Mouse (Mus musculus) ES-E14 (cell line): Measurements from ENCODE around the gene 9930021J03Rik. TPM values are rescaled to one million over a fixed set of nuclear protein-coding genes. Genes with fewer than 3 reads are reported as not detected.

Experiments
- DNase-seq: peaks from one replicate; pipeline ENCODE4 v3.0.0-alpha.2; 2013; ENCODE audit warnings: low read depth, low spot score
- H3K27ac ChIP-seq: 2 replicates; pipeline ENCODE4 v1.5.1; 2012; ENCODE audit warnings: low read depth, mild to moderate bottlenecking, low read length, moderate library complexity, mixed read lengths; ENCODE audit not compliant: poor library complexity, insufficient read depth, severe bottlenecking
- H3K36me3 ChIP-seq: 2 replicates; pipeline ENCODE4 v1.6.1; 2012; ENCODE audit warnings: mild to moderate bottlenecking, low read length, moderate library complexity, mixed read lengths; ENCODE audit not compliant: control insufficient read depth, poor library complexity, insufficient read depth, severe bottlenecking
- H3K4me1 ChIP-seq, 2 experiments: fragments of 150-350 bp in 1 of 2; sonication (generic) in 1 of 2; 2 replicates each; pipeline ENCODE4 v1.6.1; 2012; ENCODE audit warnings: low read length in 2 of 2, mild to moderate bottlenecking in 1 of 2, mixed read lengths in 1 of 2; ENCODE audit not compliant: control insufficient read depth in 2 of 2, insufficient read depth in 2 of 2, poor library complexity in 1 of 2
- H3K4me3 ChIP-seq, 2 experiments: fragments of 150-350 bp in 1 of 2; sonication (generic) in 1 of 2; 2 replicates each; pipeline ENCODE4 v1.5.1; 2012; ENCODE audit warnings: low read length in 2 of 2, low read depth in 1 of 2, mild to moderate bottlenecking in 1 of 2, mixed read lengths in 1 of 2; ENCODE audit not compliant: insufficient read depth in 1 of 2, poor library complexity in 1 of 2, severe bottlenecking in 1 of 2
- H3K9ac ChIP-seq: 2 replicates; pipeline ENCODE4 v1.6.1; 2012; ENCODE audit warnings: low read depth, mild to moderate bottlenecking, low read length, mixed read lengths; ENCODE audit not compliant: poor library complexity, insufficient read depth, severe bottlenecking
- H3K9me3 ChIP-seq: fragments of 150-350 bp; sonication (generic); 2 replicates; pipeline ENCODE4 v1.6.1; 2012; ENCODE audit warnings: low read depth, mild to moderate bottlenecking, low read length; ENCODE audit not compliant: control insufficient read depth, insufficient read depth
- CHD2 ChIP-seq: IDR thresholded peaks from 2 replicates; pipeline ENCODE4 v1.6.1; 2014; ENCODE audit warnings: mild to moderate bottlenecking, low read depth, low read length, inconsistent platforms
- HCFC1 ChIP-seq: IDR thresholded peaks from 2 replicates; pipeline ENCODE4 v1.6.1; 2012; ENCODE audit warnings: low read length, inconsistent platforms, borderline replicate concordance; ENCODE audit not compliant: insufficient read depth
- MAFK ChIP-seq: IDR thresholded peaks from 2 replicates; pipeline ENCODE4 v1.6.1; 2014; ENCODE audit warnings: mild to moderate bottlenecking, low read depth, low read length, inconsistent platforms; ENCODE audit not compliant: insufficient read depth
- ZC3H11A ChIP-seq: IDR thresholded peaks from 2 replicates; pipeline ENCODE4 v1.6.1; 2012; ENCODE audit warnings: low read depth, mild to moderate bottlenecking, inconsistent platforms, low read length, borderline replicate concordance
- ZNF384 ChIP-seq: IDR thresholded peaks from 2 replicates; pipeline ENCODE4 v1.6.1; 2012; ENCODE audit warnings: low read depth, low read length, inconsistent platforms
- in situ Hi-C, 2 experiments: fragments of 600-800 bp; cut with MboI; formaldehyde crosslinking; loops; one replicate each; pipeline ENCODE4 v1.15.1; 2025; ENCODE audit warnings: low sequenced_read_pairs in 2 of 2, inconsistent platforms in 1 of 2; ENCODE audit not compliant: unreplicated experiment in 2 of 2
- total RNA-seq: library from RNA; depleted of rRNA; stranded (reverse); fragments of 300-350 nt; gene quantifications from 2 replicates; pipeline ENCODE4 v1.2.3, GENCODE M21; 2012

9930021J03Rik gene
- total RNA-seq, 1 experiment: 15.3 TPM

GRCm38 (mm10) chr19:29797371-29797770 is 8.4 kb downstream of the 9930021J03Rik start:
- Histone ChIP-seq H3K4me3 (no peak overlapping the region), H3K36me3 (no peaks in the 10 kb centered on the region), H3K27ac (no peak overlapping the region), H3K4me1 (no peaks in the 10 kb centered on the region; a peak in 1 of 4 replicates), H3K9me3 (no peaks in the 10 kb centered on the region), H3K9ac (no peak overlapping the region)
- in situ Hi-C loops: no loop called here
- no peak for TF ChIP-seq CHD2
- TF ChIP-seq MAFK: no peak
- TF ChIP-seq HCFC1: no peak
- no peak for DNase-seq

- in situ Hi-C loops: no loop called here
- no peak overlapping the region for H3K9ac ChIP-seq
- no peaks in the 10 kb centered on the region for H3K4me1 ChIP-seq
These were observed 17.8 kb downstream of the 9930021J03Rik start for GRCm38 (mm10) chr19:29787997-29788396.

GRCm38 (mm10) chr19:29782914-29783313 is 22.9 kb downstream of the 9930021J03Rik start:
- Histone ChIP-seq H3K9me3 (no peaks in the 10 kb centered on the region), H3K36me3 (no peaks in the 10 kb centered on the region), H3K9ac (no peak overlapping the region), H3K4me3 (no peak overlapping the region), H3K4me1 (no peaks in the 10 kb centered on the region), H3K27ac (no peak overlapping the region)
- DNase-seq: no peak
- no peak for TF ChIP-seq MAFK
- no peak for TF ChIP-seq HCFC1
- no peak for TF ChIP-seq CHD2
- TF ChIP-seq ZNF384: no peak
- TF ChIP-seq ZC3H11A: no peak
- in situ Hi-C loops: no loop called here

More at GRCm38 (mm10) chr19:29787997-29788396, 17.8 kb downstream of the 9930021J03Rik start:
- Histone ChIP-seq H3K9me3 (no peaks in the 10 kb centered on the region), H3K4me3 (no peak overlapping the region), H3K36me3 (no peaks in the 10 kb centered on the region), H3K27ac (no peak overlapping the region)
- DNase-seq: no peak
- TF ChIP-seq ZNF384: no peak
- TF ChIP-seq HCFC1: no peak
- TF ChIP-seq ZC3H11A: no peak
- TF ChIP-seq MAFK: no peak
- TF ChIP-seq CHD2: no peak

GRCm38 (mm10) chr19:29753939-29754338 is 51.9 kb downstream of the 9930021J03Rik start:
- in situ Hi-C loops: no loop called here
- Histone ChIP-seq H3K36me3 (no peaks in the 10 kb centered on the region; the same call in 1 of the 2 replicates), H3K9me3 (no peaks in the 10 kb centered on the region), H3K4me1 (no peaks in the 10 kb centered on the region), H3K27ac (no peak overlapping the region), H3K9ac (no peak overlapping the region), H3K4me3 (no peak overlapping the region)
- TF ChIP-seq MAFK (no peak), ZNF384 (no peak), CHD2 (no peak), ZC3H11A (no peak), HCFC1 (no peak)
- no peak for DNase-seq

GRCm38 (mm10) chr19:29750994-29751393 is 54.8 kb downstream of the 9930021J03Rik start:
- H3K36me3 ChIP-seq: no peaks in the 10 kb centered on the region; the same call in 1 of the 2 replicates
- no peak for DNase-seq
- in situ Hi-C loops: no loop called here
- no peak overlapping the region for H3K4me3 ChIP-seq
- no peaks in the 10 kb centered on the region for H3K9me3 ChIP-seq
- H3K27ac ChIP-seq: no peak overlapping the region
- H3K9ac ChIP-seq: no peak overlapping the region
- TF ChIP-seq MAFK: no peak
- no peaks in the 10 kb centered on the region for H3K4me1 ChIP-seq
